Mouse (Mus musculus): ENCODE results near the gene Eri2.

DNA sequence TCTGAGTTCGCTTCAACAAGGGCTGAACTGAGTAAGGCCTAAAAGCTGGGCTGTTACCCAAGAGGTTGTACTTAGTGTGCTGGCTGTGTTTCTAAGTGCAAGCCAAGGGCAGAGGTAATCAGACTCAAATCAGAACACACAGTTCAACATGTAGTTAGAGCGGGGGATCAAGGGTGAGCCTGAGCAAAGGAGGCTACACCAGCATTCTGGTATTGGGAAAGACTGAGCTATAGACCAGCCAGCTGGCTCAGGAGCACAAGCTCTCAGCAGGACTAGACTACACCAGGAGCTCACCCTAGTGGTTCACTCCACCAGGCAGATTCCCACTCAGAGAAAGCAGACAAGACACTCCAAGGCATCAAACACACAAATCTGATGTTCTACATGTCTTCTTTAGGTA lies 10.4 kb downstream of the Eri2 start:
- TF ChIP-seq CTCF (conservative IDR thresholded peaks at IDR 0.05; ENCODE audit: insufficient read depth, insufficient read length, low read depth, low read length) (peak; percentile 57), POLR2A (IDR thresholded peaks at IDR 0.05; ENCODE audit: low read depth, low read length) (no peak)

Data from kidney, adult 2 months (tissue).